10 mouse cellular contexts compared by ENCODE assay signal in the genomic region with DNA sequence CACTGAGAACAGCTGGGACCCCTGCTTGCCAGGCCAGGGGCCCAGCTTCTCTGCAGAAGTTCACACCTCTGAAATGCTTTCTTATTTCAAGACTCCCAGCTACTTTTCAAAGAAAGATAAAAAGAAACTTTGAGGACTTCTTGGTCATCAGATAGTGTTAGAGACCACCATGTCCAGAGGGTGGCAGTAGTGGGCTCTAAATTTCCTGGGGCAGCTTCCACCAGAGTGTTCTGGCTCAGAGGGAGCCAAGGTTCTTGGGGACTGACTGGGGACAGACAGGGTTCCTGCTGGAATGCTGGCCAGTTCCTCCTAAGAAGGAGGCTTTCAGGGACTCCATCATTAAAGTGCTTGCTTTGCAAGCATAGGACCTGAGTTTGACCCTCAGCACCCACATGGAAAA. TPM values are rescaled to one million over a fixed set of nuclear protein-coding genes. Genes with fewer than 3 reads are reported as not detected.
DNase-seq lines count a peak whose midpoint lies in the region; ATAC-seq and TF ChIP-seq lines count a peak whose summit lies in the region.
"Had no signal": no experiment of that assay in that cellular context is flagged by ENCODE, and none has a peak within 500 bp of the region (broad histone marks: within the 10 kb centered on the region; RNA-seq: fewer than 3 reads in every experiment).

No protein-coding gene starts in this region.

- peak; percentile 78 for TF ChIP-seq CTCF in layer of hippocampus, adult 2 months (conservative IDR thresholded peaks at IDR 0.05)
- TF ChIP-seq CTCF in stomach, postnatal 0 days (IDR thresholded peaks at IDR 0.05; ENCODE audit: low read depth) = peak; percentile 61

- H3K4me3 ChIP-seq in layer of hippocampus, adult 2 months = no peak overlapping the region
- H3K4me3 ChIP-seq in stomach, postnatal 0 days (ENCODE audit: low read depth, low read length) = no peak overlapping the region
- no peak overlapping the region for H3K4me3 ChIP-seq in midbrain, embryonic 13.5 days (replicated peaks)
- H3K4me3 ChIP-seq: erythroblast, embryonic 14.5 days; neural tube, embryonic 12.5 days had no signal

- H3K27me3 ChIP-seq in stomach, postnatal 0 days (ENCODE audit: control insufficient read depth, insufficient read depth, low read length) = no peaks in the 10 kb centered on the region
- 0 out of 2 replicates have a peak, but pooled peaks cover 3% of the 10 kb centered on the region for H3K27me3 ChIP-seq in midbrain, embryonic 13.5 days

- peak; percentile 11 to 14 for DNase-seq in cerebellum, adult 18-20 months
- no peak for DNase-seq in cerebellum, adult 11 months
- DNase-seq in layer of hippocampus, adult 2 months (ENCODE audit: low spot score in 2 of 2) = peak in 1 of 2 experiments; percentile 51
- DNase-seq in layer of hippocampus, adult 8-10 months (ENCODE audit: low spot score in 2 of 2) = no peak
- DNase-seq in 416B (ENCODE audit: low read depth) = peak; percentile 36
- DNase-seq in embryo, embryonic 10.5 days (ENCODE audit: low spot score) = peak; percentile 64
- DNase-seq in stomach, postnatal 0 days (ENCODE audit: low spot score) = peak; percentile 31

- no peaks in the 10 kb centered on the region for H3K36me3 ChIP-seq in stomach, postnatal 0 days (ENCODE audit: control insufficient read depth, insufficient read depth, low read length)
- no peaks in the 10 kb centered on the region for H3K36me3 ChIP-seq in midbrain, embryonic 13.5 days
- H3K36me3 ChIP-seq: neural tube, embryonic 12.5 days had no signal

- no peak for TF ChIP-seq EP300 in stomach, postnatal 0 days (optimal IDR thresholded peaks at IDR 0.05)

- ATAC-seq in stomach, postnatal 0 days (ENCODE audit: low FRiP score, low TSS enrichment) = no peak
- no peak for ATAC-seq in midbrain, embryonic 13.5 days

- no peak overlapping the region for H3K27ac ChIP-seq in layer of hippocampus, adult 2 months
- no peak overlapping the region for H3K27ac ChIP-seq in stomach, postnatal 0 days (replicated peaks)
- H3K27ac ChIP-seq in midbrain, embryonic 13.5 days = no peak overlapping the region
- H3K27ac ChIP-seq: neural tube, embryonic 12.5 days had no signal

- no peak overlapping the region for H3K4me2 ChIP-seq in stomach, postnatal 0 days (replicated peaks; ENCODE audit: low read depth)
- no peak overlapping the region for H3K4me2 ChIP-seq in midbrain, embryonic 13.5 days (replicated peaks)
- H3K4me2 ChIP-seq: neural tube, embryonic 12.5 days had no signal

- H3K9me3 ChIP-seq in stomach, postnatal 0 days (ENCODE audit: control insufficient read depth, low read length) = no peaks in the 10 kb centered on the region
- H3K9me3 ChIP-seq in midbrain, embryonic 13.5 days = no peaks in the 10 kb centered on the region
- H3K9me3 ChIP-seq: neural tube, embryonic 12.5 days had no signal

- no peak overlapping the region for H3K9ac ChIP-seq in stomach, postnatal 0 days (ENCODE audit: low read length)
- H3K9ac ChIP-seq in midbrain, embryonic 13.5 days (replicated peaks) = no peak overlapping the region
- H3K9ac ChIP-seq: neural tube, embryonic 12.5 days had no signal

- H3K4me1 ChIP-seq in stomach, postnatal 0 days (replicated peaks; ENCODE audit: control insufficient read depth, insufficient read depth) = no peaks in the 10 kb centered on the region
- H3K4me1 ChIP-seq in midbrain, embryonic 13.5 days (replicated peaks) = 0 out of 2 replicates have a peak, but pooled peaks cover 2% of the 10 kb centered on the region
- H3K4me1 ChIP-seq: neural tube, embryonic 12.5 days had no signal

RNA-seq across cellular contexts. Expression of a gene that starts 31.8 kb away (rescaled TPM):
- total RNA-seq in layer of hippocampus, adult 2 months (2021) = not detected
- not detected for total RNA-seq in layer of hippocampus, adult 8-10 months (2022)
- 0.05 and 0.07 TPM in 2 replicates for polyA plus RNA-seq in stomach, postnatal 0 days (2015; fragmentation: Nextera tagmentation; extraction: Ambion mirVana)
- 0.07 and 0.08 TPM in 2 replicates for polyA plus RNA-seq in midbrain, embryonic 13.5 days (2015; fragmentation: Nextera tagmentation; extraction: Ambion mirVana)
- polyA plus RNA-seq: erythroblast, embryonic 14.5 days had no signal

RNA-seq across cellular contexts. Expression of a gene that starts 36.5 kb away (rescaled TPM):
- under 1 TPM in 1 of 2 experiments, not detected in 1; 0.20 TPM for total RNA-seq in layer of hippocampus, adult 2 months (2021)
- total RNA-seq in layer of hippocampus, adult 8-10 months (2022) = under 1 TPM in 1 of 4 experiments, not detected in 3; 0.14 TPM
- polyA plus RNA-seq in stomach, postnatal 0 days (2015; fragmentation: Nextera tagmentation; extraction: Ambion mirVana) = 0.42 and 0.45 TPM in 2 replicates
- 0.10 and 0.11 TPM in 2 replicates for polyA plus RNA-seq in midbrain, embryonic 13.5 days (2015; fragmentation: Nextera tagmentation; extraction: Ambion mirVana)
- polyA plus RNA-seq: erythroblast, embryonic 14.5 days had no signal

Comparison
In these comparisons a context has a peak if more than half of its experiments do, and no peak if none do; other contexts are left out.
1. DNase-seq: peak in cerebellum, adult 18-20 months (2 of 2), 416B (single experiment), embryo, embryonic 10.5 days (single experiment) and stomach, postnatal 0 days (single experiment); none in cerebellum, adult 11 months (single experiment) and layer of hippocampus, adult 8-10 months (0 of 2).